Mouse (Mus musculus): ENCODE results near the gene Il1a.

DNA sequence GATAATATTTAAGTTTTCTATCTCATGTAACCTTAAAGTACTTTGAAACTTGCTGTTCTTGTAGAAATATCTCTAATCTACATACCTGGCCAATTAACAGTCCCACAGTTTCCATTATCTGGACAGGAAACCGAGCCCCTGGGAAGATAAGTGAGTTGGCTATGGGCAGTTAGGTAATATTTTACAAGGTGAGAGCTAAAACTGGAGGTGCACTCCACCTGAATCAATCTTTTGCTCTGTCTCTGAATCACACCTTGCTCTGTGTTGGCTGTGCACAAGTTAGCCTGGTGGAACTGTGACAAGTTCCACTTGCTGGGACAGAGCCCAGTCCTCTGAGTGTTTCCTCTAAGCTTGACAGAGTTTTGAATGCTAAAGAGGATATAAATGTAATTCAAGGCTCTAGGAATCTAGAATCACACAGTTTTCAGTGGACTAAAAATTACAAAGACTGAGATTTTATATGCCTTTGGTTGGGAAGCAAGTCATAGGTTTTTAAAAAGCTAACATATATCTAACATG lies 12.4 kb upstream of the Il1a start:
- TF ChIP-seq CTCF (IDR thresholded peaks at IDR 0.05; ENCODE audit: borderline replicate concordance, extremely low read depth, insufficient read depth, insufficient read length) (no peak), POLR2A (IDR thresholded peaks at IDR 0.05; ENCODE audit: borderline replicate concordance, extremely low read depth, insufficient read depth, insufficient read length, poor library complexity, severe bottlenecking) (no peak)
